Comparison of ENCODE assay signal across 20 mouse cellular contexts in genomic region chr6:93272206-93272605, GRCm38 (mm10).
DNase-seq lines count a peak whose midpoint lies in the region; ATAC-seq lines count a peak whose summit lies in the region.
"Had no signal": no experiment of that assay in that cellular context is flagged by ENCODE, and none has a peak within 500 bp of the region (broad histone marks: within the 10 kb centered on the region; RNA-seq: fewer than 3 reads in every experiment).

No protein-coding gene starts in this region.

- intact Hi-C loops in left cerebral cortex, postnatal 10 days (cut with DNase I): no loop called here

- H3K9ac ChIP-seq in kidney, embryonic 14.5 days (ENCODE audit: low read depth, low read length): no peak overlapping the region
- no peak overlapping the region for H3K9ac ChIP-seq in lung, embryonic 15.5 days
- no peak overlapping the region for H3K9ac ChIP-seq in intestine, embryonic 16.5 days (ENCODE audit: low read depth, low read length)
- H3K9ac ChIP-seq: forebrain, embryonic 13.5 days; hindbrain, embryonic 15.5 days; intestine, embryonic 15.5 days; liver, postnatal 0 days had no signal

- WGBS in heart, embryonic 10.5 days: 49% methylated on average over 4 of the region's 4 CpGs
- 51% methylated on average over 4 of the region's 4 CpGs for WGBS in kidney, embryonic 14.5 days
- WGBS in lung, embryonic 15.5 days: 57% methylated on average over 4 of the region's 4 CpGs
- 54% methylated on average over 4 of the region's 4 CpGs for WGBS in intestine, embryonic 16.5 days

- no peak overlapping the region for H3K4me2 ChIP-seq in kidney, embryonic 14.5 days (replicated peaks; ENCODE audit: low read depth, low read length)
- H3K4me2 ChIP-seq in lung, embryonic 15.5 days: no peak overlapping the region
- no peak overlapping the region for H3K4me2 ChIP-seq in intestine, embryonic 16.5 days (ENCODE audit: low read depth, low read length)
- H3K4me2 ChIP-seq: forebrain, embryonic 13.5 days; hindbrain, embryonic 15.5 days; intestine, embryonic 15.5 days had no signal

- no peak overlapping the region for H3K27ac ChIP-seq in heart, embryonic 10.5 days
- peak overlapping the region; percentile 78; the same call in 1 of the 2 replicates for H3K27ac ChIP-seq in kidney, embryonic 14.5 days (ENCODE audit: low read depth, low read length)
- peak overlapping the region; percentile 27 for H3K27ac ChIP-seq in lung, embryonic 15.5 days
- H3K27ac ChIP-seq in intestine, embryonic 16.5 days (ENCODE audit: low read length): no peak overlapping the region
- H3K27ac ChIP-seq: forebrain, embryonic 13.5 days; hindbrain, embryonic 15.5 days; intestine, embryonic 15.5 days had no signal

- no peaks in the 10 kb centered on the region for H3K36me3 ChIP-seq in heart, embryonic 10.5 days
- no peaks in the 10 kb centered on the region for H3K36me3 ChIP-seq in kidney, embryonic 14.5 days (ENCODE audit: control insufficient read depth, insufficient read depth, low read length)
- H3K36me3 ChIP-seq in lung, embryonic 15.5 days: no peaks in the 10 kb centered on the region
- no peaks in the 10 kb centered on the region for H3K36me3 ChIP-seq in intestine, embryonic 16.5 days (ENCODE audit: control insufficient read depth, insufficient read depth, low read length)
- H3K36me3 ChIP-seq: hindbrain, embryonic 15.5 days; intestine, embryonic 15.5 days had no signal

- H3K4me3 ChIP-seq in heart, embryonic 10.5 days: no peak overlapping the region
- no peak overlapping the region for H3K4me3 ChIP-seq in kidney, embryonic 14.5 days (ENCODE audit: low read length)
- H3K4me3 ChIP-seq in lung, embryonic 15.5 days: no peak overlapping the region
- no peak overlapping the region for H3K4me3 ChIP-seq in intestine, embryonic 16.5 days (ENCODE audit: low read length)
- H3K4me3 ChIP-seq: erythroblast, embryonic 14.5 days; forebrain, embryonic 13.5 days; hindbrain, embryonic 15.5 days; intestine, embryonic 15.5 days had no signal

- peaks cover 18% of the 10 kb centered on the region; the same call in 1 of the 2 replicates for H3K4me1 ChIP-seq in heart, embryonic 10.5 days
- 0 out of 2 replicates have a peak, but pooled peaks cover 3% of the 10 kb centered on the region for H3K4me1 ChIP-seq in kidney, embryonic 14.5 days (ENCODE audit: control insufficient read depth, insufficient read depth, low read length)
- H3K4me1 ChIP-seq in lung, embryonic 15.5 days: peaks cover 20% of the 10 kb centered on the region
- no peaks in the 10 kb centered on the region for H3K4me1 ChIP-seq in intestine, embryonic 16.5 days (ENCODE audit: control insufficient read depth, insufficient read depth, low read length)
- H3K4me1 ChIP-seq: forebrain, embryonic 13.5 days; hindbrain, embryonic 15.5 days; intestine, embryonic 15.5 days had no signal

- peak; percentile 15 for DNase-seq in heart, adult 8-10 months (ENCODE audit: low spot score)
- DNase-seq in heart, embryonic 10.5 days (ENCODE audit: low spot score): no peak
- DNase-seq in kidney, postnatal 36 days: no peak
- no peak for DNase-seq in lung, postnatal 10 days
- DNase-seq in left cerebral cortex, postnatal 10 days (ENCODE audit: extremely low spot score in 1 of 2, low spot score in 2 of 2): no peak
- DNase-seq: cerebellum, adult 2 months; cerebellum, postnatal 36 days; liver, postnatal 0 days; lung, postnatal 36 days; right cerebral cortex, postnatal 25 days; thymus, adult 18-20 months had no signal

- no peak for ATAC-seq in kidney, embryonic 14.5 days (ENCODE audit: low FRiP score, low TSS enrichment)
- no peak for ATAC-seq in lung, embryonic 15.5 days (ENCODE audit: borderline replicate concordance, extremely low read depth, low FRiP score, low TSS enrichment)
- ATAC-seq in intestine, embryonic 16.5 days: no peak
- ATAC-seq: forebrain, embryonic 13.5 days; intestine, embryonic 15.5 days; liver, postnatal 0 days; midbrain, embryonic 16.5 days had no signal

- H3K9me3 ChIP-seq in heart, embryonic 10.5 days: no peaks in the 10 kb centered on the region
- no peaks in the 10 kb centered on the region for H3K9me3 ChIP-seq in kidney, embryonic 14.5 days (ENCODE audit: control insufficient read depth, low read length)
- H3K9me3 ChIP-seq in lung, embryonic 15.5 days: no peaks in the 10 kb centered on the region
- H3K9me3 ChIP-seq in intestine, embryonic 16.5 days (ENCODE audit: control insufficient read depth, low read length): no peaks in the 10 kb centered on the region
- H3K9me3 ChIP-seq: forebrain, embryonic 13.5 days; hindbrain, embryonic 15.5 days; intestine, embryonic 15.5 days had no signal

- H3K27me3 ChIP-seq in heart, embryonic 10.5 days (ENCODE audit: insufficient read depth, poor library complexity, severe bottlenecking): no peaks in the 10 kb centered on the region
- no peaks in the 10 kb centered on the region for H3K27me3 ChIP-seq in kidney, embryonic 14.5 days (ENCODE audit: control insufficient read depth, insufficient read depth, low read length)
- H3K27me3 ChIP-seq in lung, embryonic 15.5 days: no peaks in the 10 kb centered on the region
- no peaks in the 10 kb centered on the region for H3K27me3 ChIP-seq in intestine, embryonic 16.5 days (replicated peaks; ENCODE audit: control insufficient read depth, insufficient read depth, low read length)
- H3K27me3 ChIP-seq: CH12.LX; forebrain, embryonic 13.5 days; hindbrain, embryonic 15.5 days; intestine, embryonic 15.5 days had no signal

Comparison
In these comparisons a context has a peak if more than half of its experiments do, and no peak if none do; other contexts are left out.
1. H3K27ac ChIP-seq: peak in kidney, embryonic 14.5 days (single experiment) and lung, embryonic 15.5 days (single experiment); none in heart, embryonic 10.5 days (single experiment) and intestine, embryonic 16.5 days (single experiment).